Mouse (Mus musculus) left cerebral cortex, postnatal 36 days (tissue): ENCODE results near the gene Gm42688. TPM values are rescaled to one million over a fixed set of nuclear protein-coding genes. Genes with fewer than 3 reads are reported as not detected.

Experiments
- DNase-seq, 2 experiments: peaks; one replicate each; pipeline ENCODE4 v3.0.0; 2021 to 2022; ENCODE audit warnings: low spot score in 2 of 2, mixed read lengths in 1 of 2
- intact Hi-C: fragments of 180-260 bp; cut with DNase I; formaldehyde crosslinking; loops from one replicate; pipeline ENCODE4 v1.15.1; 2025
- total RNA-seq, 2 experiments: library from RNA; stranded (reverse); gene quantifications; 2 replicates each; pipeline ENCODE4 v1.2.3; 2021

Gene Gm42688
- total RNA-seq, 2 experiments from 2014 or later = 5.3 to 5.9 TPM

GRCm38 (mm10) chr6:83115011-83115671 lies 13.7 kb downstream of the Gm42688 start, which contains the start of gene Mogs:
Mogs (plus strand) TSS chr6:83115496.
- peak; percentile 92 to 94 for DNase-seq
- intact Hi-C loops = loop anchor here (10.0 kb wide), 1 partner anchor 210 kb away; the partner anchor contains the start of genes Mob1a and Mthfd2

- intact Hi-C loops = loop anchor here (10.0 kb wide), 1 partner anchor 209 kb away; the partner anchor contains the start of genes Mob1a and Mthfd2
- DNase-seq = no peak
These were observed 14.4 kb downstream of the Gm42688 start for GRCm38 (mm10) chr6:83115682-83116372.

- DNase-seq = no peak
- intact Hi-C loops = loop anchor here (10.0 kb wide), 1 partner anchor 208 kb away; the partner anchor contains the start of genes Mob1a and Mthfd2
These were observed 15.2 kb downstream of the Gm42688 start for GRCm38 (mm10) chr6:83116373-83117164.

GRCm38 (mm10) chr6:83117165-83117438 lies 15.7 kb downstream of the Gm42688 start:
- intact Hi-C loops = loop anchor here (10.0 kb wide), 1 partner anchor 208 kb away; the partner anchor contains the start of genes Mob1a and Mthfd2
- DNase-seq = no peak

GRCm38 (mm10) chr6:83117616-83118015 lies 16.2 kb downstream of the Gm42688 start:
- intact Hi-C loops = loop anchor here (10.0 kb wide), 1 partner anchor 207 kb away; the partner anchor contains the start of genes Mob1a and Mthfd2

GRCm38 (mm10) chr6:83118369-83118768 lies 17.0 kb downstream of the Gm42688 start:
- no peak for DNase-seq
- intact Hi-C loops = loop anchor here (10.0 kb wide), 1 partner anchor 206 kb away; the partner anchor contains the start of genes Mob1a and Mthfd2

More at GRCm38 (mm10) chr6:83117616-83118015, 16.2 kb downstream of the Gm42688 start:
- DNase-seq = no peak

GRCm38 (mm10) chr6:83118825-83119733 lies 17.7 kb downstream of the Gm42688 start:
- intact Hi-C loops = loop anchor here (10.0 kb wide), 1 partner anchor 206 kb away; the partner anchor contains the start of genes Mob1a and Mthfd2
- DNase-seq = no peak

- no peak for DNase-seq
- intact Hi-C loops = loop anchor here (5.0 to 10.0 kb wide), 2 partner anchors 38 to 205 kb away; partner anchors contain the start of genes 1700003E16Rik, Mob1a, Mthfd2 and Wdr54
These were observed 18.3 kb downstream of the Gm42688 start for GRCm38 (mm10) chr6:83119734-83120051.

GRCm38 (mm10) chr6:83120930-83121862 lies 19.8 kb downstream of the Gm42688 start, which contains the start of gene Wbp1:
Wbp1 (minus strand) TSS chr6:83121559.
- DNase-seq = peak; percentile 94 to 96
- intact Hi-C loops = loop anchor here (5.0 kb wide), 1 partner anchor 36 kb away; the partner anchor contains the start of genes 1700003E16Rik and Wdr54

GRCm38 (mm10) chr6:83121863-83122710 lies 20.7 kb downstream of the Gm42688 start:
- peak in 1 of 2 experiments; percentile 66 for DNase-seq
- intact Hi-C loops = loop anchor here (5.0 kb wide), 1 partner anchor 35 kb away; the partner anchor contains the start of genes 1700003E16Rik and Wdr54

- no peak for DNase-seq
- intact Hi-C loops = loop anchor here (5.0 kb wide), 1 partner anchor 34 kb away; the partner anchor contains the start of genes 1700003E16Rik and Wdr54
These were observed 21.5 kb downstream of the Gm42688 start for GRCm38 (mm10) chr6:83122961-83123360.

- intact Hi-C loops = loop anchor here (5.0 kb wide), 1 partner anchor 32 kb away; the partner anchor contains the start of genes 1700003E16Rik and Wdr54
- DNase-seq = peak; percentile 87 to 90
These were observed 23.5 kb downstream of the Gm42688 start for GRCm38 (mm10) chr6:83124851-83125312.

- no peak for DNase-seq
- intact Hi-C loops = no loop called here
These were observed 23.9 kb downstream of the Gm42688 start, which contains the start of gene Ino80b for GRCm38 (mm10) chr6:83125331-83125730. Ino80b (minus strand) TSS chr6:83125431.

- intact Hi-C loops = no loop called here
- no peak for DNase-seq
These were observed 26.0 kb downstream of the Gm42688 start for GRCm38 (mm10) chr6:83127419-83127818.

- intact Hi-C loops = no loop called here
- no peak for DNase-seq
These were observed 30.1 kb downstream of the Gm42688 start for GRCm38 (mm10) chr6:83131469-83132034.
